Mouse (Mus musculus) CH12.LX (cell line): ENCODE data around the gene Epb41l3.

ENCODE experiments used
- CTCF ChIP-seq, 2 experiments: IDR thresholded peaks in 1 of 2; conservative IDR thresholded peaks in 1 of 2; 2 replicates each; pipeline ENCODE4 v1.5.1; 2011 to 2012; ENCODE audit warnings: low read depth in 2 of 2, low read length in 2 of 2, improper control_type of control experiment in 1 of 2, inconsistent platforms in 1 of 2, mild to moderate bottlenecking in 1 of 2, moderate library complexity in 1 of 2
- HCFC1 ChIP-seq: IDR thresholded peaks from 2 replicates; pipeline ENCODE4 v1.6.1; 2012; ENCODE audit warnings: low read depth, mild to moderate bottlenecking, inconsistent platforms, low read length, improper control_type of control experiment
- NELFE ChIP-seq: IDR thresholded peaks from 2 replicates; pipeline ENCODE4 v1.6.1; 2011; ENCODE audit warnings: low read depth, low read length, improper control_type of control experiment
- NRF1 ChIP-seq: IDR thresholded peaks from 2 replicates; pipeline ENCODE4 v1.6.1; 2014; ENCODE audit warnings: low read depth, mild to moderate bottlenecking, inconsistent platforms, low read length, improper control_type of control experiment, moderate library complexity
- POLR2A ChIP-seq: IDR thresholded peaks from 2 replicates; pipeline ENCODE4 v1.6.1; 2011; ENCODE audit warnings: low read depth, mild to moderate bottlenecking, improper control_type of control experiment, low read length
- RCOR1 ChIP-seq: conservative IDR thresholded peaks from 2 replicates; pipeline ENCODE4 v1.6.1; 2012; ENCODE audit warnings: low read depth, mild to moderate bottlenecking, inconsistent platforms, low read length, improper control_type of control experiment
- USF1 ChIP-seq: IDR thresholded peaks from 2 replicates; pipeline ENCODE4 v1.6.1; 2014; ENCODE audit warnings: low read depth, mild to moderate bottlenecking, inconsistent platforms, low read length, improper control_type of control experiment
- ZNF384 ChIP-seq: IDR thresholded peaks from 2 replicates; pipeline ENCODE4 v1.6.1; 2012; ENCODE audit warnings: low read depth, low read length, improper control_type of control experiment, inconsistent platforms

- TF ChIP-seq NRF1 (no peak), HCFC1 (no peak), CTCF (conservative IDR thresholded peaks at IDR 0.05 in 1 of 2, IDR thresholded peaks at IDR 0.05 in 1 of 2; ENCODE audit: low read depth in 2 of 2, low read length in 2 of 2) (no peak), NELFE (no peak), RCOR1 (no peak), USF1 (no peak), ZNF384 (no peak), POLR2A (no peak)
Observed at GRCm38 (mm10) chr17:69177954-69178353, 102.5 kb downstream of the Epb41l3 start.
